In genomic region chr2:153301123-153301522, GRCm38 (mm10) we compare ENCODE assay signal across 17 mouse cellular contexts.
"Had no signal": no experiment of that assay in that cellular context is flagged by ENCODE, and none has a peak within 500 bp of the region (broad histone marks: within the 10 kb centered on the region; RNA-seq: fewer than 3 reads in every experiment).

No protein-coding gene starts in this region.

- ATAC-seq: hindbrain, embryonic 16.5 days; inflammation-experienced regulatory T-cells, adult 6 months; intestine, embryonic 15.5 days; intestine, postnatal 0 days had no signal

- DNase-seq: gastrocnemius, adult 2 months; gastrocnemius, postnatal 10 days; gastrocnemius, postnatal 25 days; heart, adult 2 months; heart, postnatal 10 days; heart, postnatal 4 days; kidney, adult 18-20 months; kidney, adult 8-10 months; kidney, postnatal 10 days; kidney, postnatal 25 days; kidney, postnatal 4 days; liver; liver, embryonic 13.5 days had no signal
